13 mouse cellular contexts compared by ENCODE assay signal in the genomic region with DNA sequence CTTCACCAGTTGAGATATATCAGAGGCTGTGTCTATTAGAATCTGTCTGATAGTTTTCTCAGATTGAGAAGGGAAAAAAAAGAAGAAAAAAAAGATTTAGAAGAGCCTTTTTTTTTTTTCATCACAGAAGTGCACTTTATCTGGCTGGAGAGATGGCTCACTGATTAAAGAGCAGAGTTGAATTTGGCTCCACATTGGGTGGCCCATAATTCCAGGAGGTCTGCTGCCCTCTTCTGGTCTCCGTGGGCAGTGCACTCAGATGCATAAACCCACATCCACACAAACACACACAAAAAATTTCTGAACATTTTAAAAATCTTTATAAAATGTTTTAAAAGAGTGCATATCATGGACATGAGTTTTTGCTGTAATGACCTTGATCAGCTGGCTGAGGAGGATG. TPM values are rescaled to one million over a fixed set of nuclear protein-coding genes. Genes with fewer than 3 reads are reported as not detected.
A peak's percentile ranks its signal among the peaks of the same experiment; 100 is the strongest.
DNase-seq lines count a peak whose midpoint lies in the region; ATAC-seq and TF ChIP-seq lines count a peak whose summit lies in the region.
"Had no signal": no experiment of that assay in that cellular context is flagged by ENCODE, and none has a peak within 500 bp of the region (broad histone marks: within the 10 kb centered on the region; RNA-seq: fewer than 3 reads in every experiment).

No protein-coding gene starts in this region.

- no peak overlapping the region for H3K27ac ChIP-seq in kidney, postnatal 0 days
- no peak overlapping the region for H3K27ac ChIP-seq in bone marrow, adult 2 months (ENCODE audit: control insufficient read depth, insufficient read depth, low read depth, low read length, poor library complexity)
- H3K27ac ChIP-seq: forebrain, embryonic 10.5 days; hindbrain, embryonic 12.5 days; macrophage had no signal

- no peak for DNase-seq in kidney, postnatal 0 days (ENCODE audit: low spot score)
- no peak for DNase-seq in kidney, postnatal 14 days
- DNase-seq in thymus, postnatal 14 days: peak; percentile 40
- DNase-seq in thymus, postnatal 0 days (ENCODE audit: low spot score): no peak
- DNase-seq in c-Kit-positive CD71-positive TER-119-positive erythroid progenitor cells, embryonic 14.5 days (ENCODE audit: low spot score): no peak
- DNase-seq in gastrocnemius, postnatal 36 days: no peak
- DNase-seq: heart, adult 11 months had no signal

- H3K9ac ChIP-seq in kidney, postnatal 0 days (ENCODE audit: low read depth, low read length): no peak overlapping the region
- H3K9ac ChIP-seq: hindbrain, embryonic 12.5 days had no signal

- no peak for TF ChIP-seq POLR2A in bone marrow, adult 2 months (IDR thresholded peaks at IDR 0.05; ENCODE audit: borderline replicate concordance, control insufficient read depth, low read depth, low read length)

- peak; percentile 48 for TF ChIP-seq CTCF in kidney, postnatal 0 days (IDR thresholded peaks at IDR 0.05; ENCODE audit: low read depth)
- TF ChIP-seq CTCF in bone marrow, adult 2 months (IDR thresholded peaks at IDR 0.05; ENCODE audit: control insufficient read depth, insufficient read depth, low read length): peak; percentile 61

- intact Hi-C loops in gastrocnemius, postnatal 36 days (cut with DNase I): no loop called here

- no peak overlapping the region for H3K4me2 ChIP-seq in kidney, postnatal 0 days (ENCODE audit: low read length)
- H3K4me2 ChIP-seq: hindbrain, embryonic 12.5 days had no signal

- no peaks in the 10 kb centered on the region for H3K27me3 ChIP-seq in kidney, postnatal 0 days (ENCODE audit: insufficient read depth, low read length)

- H3K9me3 ChIP-seq in kidney, postnatal 0 days (replicated peaks; ENCODE audit: low read length): no peaks in the 10 kb centered on the region
- H3K9me3 ChIP-seq: forebrain, embryonic 10.5 days; hindbrain, embryonic 12.5 days had no signal

- H3K4me1 ChIP-seq in kidney, postnatal 0 days (replicated peaks; ENCODE audit: insufficient read depth, low read length): no peaks in the 10 kb centered on the region
- no peaks in the 10 kb centered on the region; the same call in 1 of the 2 replicates for H3K4me1 ChIP-seq in bone marrow, adult 2 months (ENCODE audit: control insufficient read depth, insufficient read depth, low read length)

- 94% methylated on average over 1 of the region's 1 CpGs for WGBS in kidney, postnatal 0 days
- 88% methylated on average over 1 of the region's 1 CpGs for WGBS in bone marrow, adult 2 months

- H3K36me3 ChIP-seq in kidney, postnatal 0 days (ENCODE audit: insufficient read depth, low read length): no peaks in the 10 kb centered on the region
- H3K36me3 ChIP-seq: forebrain, embryonic 10.5 days; hindbrain, embryonic 12.5 days had no signal

- H3K4me3 ChIP-seq in kidney, postnatal 0 days (replicated peaks; ENCODE audit: low read depth, low read length): no peak overlapping the region
- no peak overlapping the region for H3K4me3 ChIP-seq in bone marrow, adult 2 months (replicated peaks; ENCODE audit: control insufficient read depth, low read depth, low read length)
- H3K4me3 ChIP-seq: forebrain, embryonic 10.5 days; hindbrain, embryonic 12.5 days had no signal

- no peak for ATAC-seq in kidney, postnatal 0 days (replicated peaks; ENCODE audit: low FRiP score, low read depth)

RNA-seq across cellular contexts. Expression of gene 1700016K19Rik, which starts 25.7 kb away (rescaled TPM):
- 0.38 and 0.50 TPM in 2 replicates for polyA plus RNA-seq in kidney, postnatal 0 days (2015; fragmentation: Nextera tagmentation; extraction: Ambion mirVana)
- polyA plus RNA-seq in thymus, postnatal 0 days (2015; fragmentation: Nextera tagmentation; extraction: Ambion mirVana): 1.2 and 1.3 TPM in 2 replicates
- not detected in 2 replicates for polyA plus RNA-seq in bone marrow, adult 2 months (2011; ENCODE audit: insufficient read depth, insufficient read length, low replicate concordance, missing spikeins)
- total RNA-seq in gastrocnemius, postnatal 36 days (2021): not detected
- total RNA-seq: adrenal gland, adult 18-20 months had no signal
- polyA plus RNA-seq: macrophage; neural tube, embryonic 11.5 days had no signal

RNA-seq across cellular contexts. Expression of gene Rph3al, which starts 35.8 kb away (rescaled TPM):
- 14.5 and 15.4 TPM in 2 replicates for polyA plus RNA-seq in kidney, postnatal 0 days (2015; fragmentation: Nextera tagmentation; extraction: Ambion mirVana)
- polyA plus RNA-seq in thymus, postnatal 0 days (2015; fragmentation: Nextera tagmentation; extraction: Ambion mirVana): 4.2 and 4.3 TPM in 2 replicates
- polyA plus RNA-seq in bone marrow, adult 2 months (2011; ENCODE audit: insufficient read depth, insufficient read length, low replicate concordance, missing spikeins): 4.8 and 5.0 TPM in 2 replicates
- 10 to 100 TPM in 1 of 2 experiments, 1 to 10 TPM in 1; 9.4 to 11.0 TPM for total RNA-seq in gastrocnemius, postnatal 36 days (2021)
- polyA plus RNA-seq: macrophage had no signal

RNA-seq across cellular contexts. Expression of gene Rflnb, which starts 53.6 kb away (rescaled TPM):
- polyA plus RNA-seq in kidney, postnatal 0 days (2015; fragmentation: Nextera tagmentation; extraction: Ambion mirVana): 39.3 and 43.1 TPM in 2 replicates
- polyA plus RNA-seq in thymus, postnatal 0 days (2015; fragmentation: Nextera tagmentation; extraction: Ambion mirVana): 10.6 and 13.2 TPM in 2 replicates
- 14.2 and 30.8 TPM in 2 replicates for polyA plus RNA-seq in bone marrow, adult 2 months (2011; ENCODE audit: insufficient read depth, insufficient read length, low replicate concordance, missing spikeins)
- 10 to 100 TPM; 16.2 to 23.1 TPM for total RNA-seq in gastrocnemius, postnatal 36 days (2021)
